Mouse (Mus musculus): ENCODE results near the gene 9530068E07Rik.
"Not testable (repeated sequence)": the region's sequence is repeated elsewhere in the genome, so short reads cannot be mapped to it uniquely, and the experiment has no call there.

Gene 9530068E07Rik

DNA sequence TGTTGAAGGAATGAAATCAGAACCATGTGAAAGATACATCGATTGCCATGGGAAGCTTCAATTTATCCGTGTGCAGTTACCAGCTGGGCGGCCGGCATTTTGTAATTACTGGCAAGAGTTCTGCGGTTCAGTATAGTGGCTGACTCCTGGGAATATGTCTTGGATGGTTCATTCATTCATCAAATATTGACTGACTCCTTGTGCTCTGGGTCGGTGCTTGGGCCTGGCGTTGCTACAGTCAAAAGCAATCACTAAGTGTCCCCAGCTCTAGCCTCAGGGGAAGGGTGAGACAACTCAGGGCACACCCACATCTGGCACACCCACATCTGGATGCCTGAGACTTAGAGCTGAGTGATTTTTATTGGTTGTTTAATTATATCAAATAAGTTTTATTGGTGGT lies 22.4 kb upstream of the 9530068E07Rik start:
- in situ Hi-C loops (cut with MboI, MseI) = no loop called here

GRCm38 (mm10) chr11:52374340-52374739 lies 21.9 kb upstream of the 9530068E07Rik start:
- in situ Hi-C loops (cut with MboI, MseI) = no loop called here

DNA sequence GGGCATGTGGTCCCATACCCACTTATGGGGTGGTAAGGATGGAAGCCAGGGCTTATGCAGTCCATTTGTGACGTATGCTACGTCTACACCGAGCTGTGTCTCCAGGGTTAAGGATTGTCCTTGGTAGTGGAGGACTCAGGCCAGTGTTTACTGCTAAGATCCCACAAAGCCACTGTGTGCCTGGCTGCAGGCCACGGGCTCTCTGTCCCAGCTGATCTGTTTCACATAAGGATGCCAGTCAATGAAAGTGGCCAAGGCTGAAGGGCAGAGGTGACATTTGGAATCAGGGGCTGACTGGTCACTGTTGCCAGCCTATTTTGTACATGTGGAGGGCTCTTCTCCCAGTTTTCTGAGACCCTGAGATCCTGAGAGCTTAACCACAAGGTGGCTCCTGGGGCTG lies 18.6 kb upstream of the 9530068E07Rik start:
- in situ Hi-C loops (cut with MboI, MseI) = no loop called here

DNA sequence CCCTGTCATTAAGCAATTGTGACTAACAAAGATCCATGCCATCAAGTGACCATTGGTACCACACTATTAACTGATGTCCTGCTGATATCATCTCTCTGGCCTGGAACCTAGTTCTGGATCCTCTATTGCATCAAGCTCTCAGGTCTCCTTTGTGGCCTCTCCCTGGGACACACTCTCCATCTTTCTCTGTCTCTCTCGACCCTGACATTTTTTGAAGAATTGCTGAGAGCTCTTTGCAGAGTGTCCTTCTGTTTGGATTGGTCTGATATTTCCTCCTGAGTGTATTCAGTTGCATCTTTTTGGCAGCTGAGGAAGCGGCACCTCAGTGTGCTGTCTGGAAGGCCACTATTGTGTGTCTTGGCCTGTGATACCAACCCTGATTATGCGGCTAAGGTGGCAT lies 17.0 kb upstream of the 9530068E07Rik start:
- in situ Hi-C loops (cut with MboI, MseI) = no loop called here

DNA sequence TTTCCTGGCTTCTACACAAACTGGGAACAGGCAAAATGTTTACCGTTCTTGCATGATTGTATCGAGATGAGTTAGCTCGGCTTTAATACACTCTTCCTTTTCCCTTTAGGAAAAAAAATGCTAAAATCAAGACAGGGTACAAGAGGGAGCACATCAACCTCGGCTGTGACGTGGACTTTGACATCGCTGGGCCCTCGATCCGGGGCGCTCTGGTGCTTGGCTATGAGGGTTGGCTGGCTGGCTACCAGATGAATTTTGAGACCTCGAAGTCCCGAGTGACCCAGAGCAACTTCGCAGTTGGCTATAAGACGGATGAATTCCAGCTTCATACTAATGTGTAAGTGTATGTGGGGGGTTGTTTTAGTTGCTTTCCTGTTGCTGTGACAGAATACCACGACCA lies 12.5 kb upstream of the 9530068E07Rik start:
- in situ Hi-C loops (cut with MboI, MseI) = no loop called here

DNA sequence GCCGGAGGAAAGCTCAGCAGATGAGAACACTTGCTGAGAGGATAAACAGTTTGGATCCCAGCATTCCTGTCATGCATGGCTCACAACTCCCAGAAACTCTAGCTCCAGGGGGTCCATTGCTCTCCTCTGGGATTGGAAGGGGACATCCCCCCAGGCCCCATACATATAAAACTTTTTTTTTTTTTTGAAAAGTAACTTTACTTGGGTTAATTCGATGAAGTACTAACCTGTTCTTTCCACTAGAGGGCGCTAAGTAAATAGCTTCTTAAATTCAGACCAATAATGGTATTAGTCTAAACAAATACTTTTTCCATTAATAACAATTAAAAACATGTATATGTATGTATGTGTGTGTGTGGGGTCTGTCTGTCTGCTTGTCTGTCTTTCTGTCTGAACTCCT lies 11.6 kb upstream of the 9530068E07Rik start:
- in situ Hi-C loops (cut with MboI, MseI) = no loop called here

DNA sequence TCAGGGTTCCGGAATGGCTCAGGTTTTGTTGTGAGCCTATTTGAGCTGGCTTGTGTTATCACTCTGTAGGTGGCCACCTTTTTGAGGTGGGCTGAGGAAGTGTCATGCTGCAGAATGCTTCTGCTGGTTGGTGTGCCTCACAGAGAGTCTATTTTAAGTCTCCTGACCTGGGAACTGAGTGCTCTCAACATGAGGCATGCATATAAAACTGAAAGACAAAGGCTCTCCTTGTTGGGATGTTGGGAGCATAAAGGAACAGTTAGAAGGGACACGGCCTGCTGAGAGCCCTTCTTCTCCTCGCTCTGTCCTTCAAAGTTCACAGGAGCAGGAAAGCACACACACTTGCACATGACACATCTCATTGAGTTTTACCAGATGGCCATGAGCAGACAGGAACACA lies 9.3 kb upstream of the 9530068E07Rik start:
- in situ Hi-C loops (cut with MboI, MseI) = no loop called here

GRCm38 (mm10) chr11:52388150-52388549 lies 8.1 kb upstream of the 9530068E07Rik start:
- in situ Hi-C loops (cut with MboI, MseI) = no loop called here

GRCm38 (mm10) chr11:52388979-52389378 lies 7.2 kb upstream of the 9530068E07Rik start:
- in situ Hi-C loops (cut with MboI, MseI) = not testable (repeated sequence)

GRCm38 (mm10) chr11:52389933-52390332 lies 6.3 kb upstream of the 9530068E07Rik start:
- in situ Hi-C loops (cut with MboI, MseI) = no loop called here

DNA sequence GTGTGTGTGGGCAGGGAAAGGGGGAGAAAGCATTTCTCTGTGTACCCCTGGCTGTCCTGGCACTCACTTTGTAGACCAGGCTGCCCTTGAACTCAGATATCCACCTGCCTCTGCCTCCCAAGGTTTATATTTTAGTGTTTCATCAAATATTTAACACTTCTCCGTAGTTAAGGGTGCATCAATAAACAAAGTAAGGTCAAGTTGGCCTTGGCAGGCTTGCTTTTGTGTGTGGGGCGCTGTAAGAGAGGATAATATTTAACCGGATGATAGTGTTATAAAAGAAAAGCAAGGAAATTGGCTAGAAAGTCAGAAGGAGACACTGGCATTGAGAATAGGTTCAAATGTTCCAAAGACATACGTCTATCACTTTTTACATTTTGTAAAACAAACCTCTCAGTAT lies 1.7 kb upstream of the 9530068E07Rik start:
- in situ Hi-C loops (cut with MboI, MseI) = no loop called here

DNA sequence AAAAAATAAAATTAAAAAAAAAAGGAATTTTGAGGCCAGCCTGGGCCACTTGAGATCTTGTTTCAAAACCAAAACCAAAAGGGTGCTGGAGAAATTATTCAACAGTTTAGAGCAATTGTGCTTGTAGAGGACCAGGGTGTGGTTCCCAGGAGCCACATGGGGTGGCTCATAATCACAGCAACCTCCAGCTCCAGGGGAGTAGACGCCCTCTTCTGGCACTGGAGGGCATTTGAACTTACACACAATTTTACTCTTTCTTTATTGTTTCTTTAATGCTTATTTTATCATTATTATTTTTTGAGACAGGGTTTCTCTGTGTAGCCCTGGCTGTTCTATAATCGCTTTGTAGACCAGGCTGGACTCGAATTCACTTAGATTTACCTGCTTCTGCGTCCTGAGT lies 885 bp upstream of the 9530068E07Rik start:
- in situ Hi-C loops (cut with MboI, MseI) = no loop called here

- in situ Hi-C loops (cut with MboI, MseI) = no loop called here
Observed at GRCm38 (mm10) chr11:52396597-52397188, 465 bp downstream of the 9530068E07Rik start.

GRCm38 (mm10) chr11:52397385-52397987 lies 1.3 kb downstream of the 9530068E07Rik start:
- in situ Hi-C loops (cut with MboI, MseI) = no loop called here

DNA sequence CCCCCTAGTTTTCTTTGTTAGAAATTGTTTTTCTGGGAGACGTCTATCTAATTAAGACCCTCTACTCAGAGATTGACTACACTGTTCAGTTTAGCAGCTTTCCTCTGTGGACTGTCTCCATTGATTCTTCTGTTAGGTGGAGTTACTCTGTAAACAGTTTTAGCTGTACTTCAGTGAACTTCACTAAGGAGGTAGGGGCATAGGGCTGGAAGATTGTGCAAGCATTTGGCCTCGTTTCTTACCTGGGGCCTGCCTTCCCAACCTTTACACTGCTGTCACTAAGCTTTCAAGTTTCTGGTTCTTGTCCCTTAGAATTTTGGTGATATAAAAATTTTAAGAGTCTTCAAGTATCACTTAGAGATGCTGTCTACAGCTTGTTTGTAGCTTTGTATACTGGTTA lies 5.2 kb downstream of the 9530068E07Rik start:
- in situ Hi-C loops (cut with MboI, MseI) = no loop called here

DNA sequence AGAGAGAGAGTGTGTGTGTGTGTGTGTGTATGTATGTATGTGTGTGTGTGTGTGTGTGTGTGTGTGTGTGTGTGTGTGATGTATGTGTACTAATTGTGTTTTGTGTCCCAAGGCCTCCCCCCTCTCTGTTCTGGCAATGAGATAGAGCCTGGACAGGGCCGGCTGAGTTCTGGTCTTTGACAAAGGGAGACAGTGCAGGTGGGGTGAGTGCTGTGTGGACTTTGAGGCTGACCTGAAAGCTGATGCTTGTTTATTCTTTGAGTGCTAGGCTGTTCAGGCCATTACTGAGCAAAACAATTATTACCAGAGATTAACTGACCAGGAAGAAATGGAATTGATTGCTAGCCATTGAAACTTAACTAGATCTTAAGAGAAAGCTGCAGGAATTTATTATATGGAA lies 6.3 kb downstream of the 9530068E07Rik start:
- in situ Hi-C loops (cut with MboI, MseI) = no loop called here

- in situ Hi-C loops (cut with MboI, MseI) = no loop called here
Observed at GRCm38 (mm10) chr11:52404209-52404608, 8.0 kb downstream of the 9530068E07Rik start.

DNA sequence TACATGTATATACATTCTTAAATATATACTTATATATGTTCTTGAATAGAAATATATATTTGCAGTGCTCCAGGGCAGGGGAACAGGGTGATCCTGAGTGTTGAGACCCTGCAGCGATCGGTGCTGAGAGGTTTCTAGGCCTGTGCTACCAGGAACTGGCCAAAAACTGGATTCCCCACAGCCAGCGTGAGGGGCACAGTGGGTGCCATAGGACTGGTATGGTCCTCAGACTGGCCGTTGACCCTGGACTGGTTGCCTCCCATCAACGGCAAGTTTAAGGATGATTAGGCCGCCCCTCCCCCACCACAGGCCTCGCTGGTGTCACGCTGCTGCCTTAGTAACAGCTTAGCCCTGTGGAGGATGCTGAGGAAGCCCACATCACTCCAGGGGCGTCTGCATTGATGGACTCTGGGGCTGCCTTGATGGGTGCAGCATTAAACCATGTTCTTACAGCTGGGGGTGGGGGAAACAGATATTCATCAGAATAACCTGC lies 9.0 kb downstream of the 9530068E07Rik start:
- in situ Hi-C loops (cut with MboI, MseI) = no loop called here

GRCm38 (mm10) chr11:52409316-52409715 lies 13.1 kb downstream of the 9530068E07Rik start:
- in situ Hi-C loops (cut with MboI, MseI) = no loop called here

- in situ Hi-C loops (cut with MboI, MseI) = loop anchor here (10.0 kb wide), 1 partner anchor 616 kb away; no protein-coding TSS in a partner anchor
Observed at GRCm38 (mm10) chr11:52418358-52418757, 22.1 kb downstream of the 9530068E07Rik start.

DNA sequence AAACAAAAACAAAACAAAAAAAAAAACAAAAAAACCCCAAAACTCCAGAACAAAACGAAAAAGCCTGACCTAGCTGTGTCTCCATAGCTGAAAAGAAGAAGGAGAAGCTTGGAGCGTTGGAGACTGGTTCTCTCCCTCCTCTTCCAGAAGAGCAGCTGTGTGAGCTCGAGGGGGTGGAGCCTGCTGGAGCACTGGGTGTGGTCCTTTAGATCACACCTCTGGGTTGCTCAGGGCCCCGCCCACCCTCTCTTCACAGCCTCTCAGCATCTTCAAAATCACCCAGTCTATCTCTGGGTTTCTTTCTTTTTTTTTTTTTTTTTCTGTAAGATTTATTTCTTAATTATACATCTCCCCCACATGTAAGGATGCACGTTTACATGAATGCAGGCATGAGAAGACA lies 23.0 kb downstream of the 9530068E07Rik start:
- in situ Hi-C loops (cut with MboI, MseI) = loop anchor here (10.0 kb wide), 1 partner anchor 616 kb away; no protein-coding TSS in a partner anchor

DNA sequence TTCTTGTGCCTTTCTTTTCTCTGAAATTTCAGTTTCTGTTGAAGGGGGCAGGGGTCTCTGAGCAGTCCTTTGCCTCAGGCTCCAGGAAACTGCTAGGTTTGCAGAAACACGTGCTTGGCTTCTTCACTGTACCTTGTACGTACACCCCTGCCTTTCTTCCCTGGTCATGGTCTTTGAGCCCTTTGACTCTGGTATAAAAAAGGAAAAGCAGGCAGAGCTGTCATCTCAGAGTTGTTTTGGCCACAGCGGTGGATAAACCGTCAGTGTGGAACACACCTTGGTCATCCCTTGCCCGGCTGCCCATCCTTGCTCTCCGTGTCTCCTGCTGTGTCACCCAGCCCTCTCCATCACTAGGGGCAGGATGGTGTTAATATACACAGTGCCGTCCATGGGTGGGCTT lies 23.6 kb downstream of the 9530068E07Rik start:
- in situ Hi-C loops (cut with MboI, MseI) = loop anchor here (10.0 kb wide), 1 partner anchor 615 kb away; no protein-coding TSS in a partner anchor

DNA sequence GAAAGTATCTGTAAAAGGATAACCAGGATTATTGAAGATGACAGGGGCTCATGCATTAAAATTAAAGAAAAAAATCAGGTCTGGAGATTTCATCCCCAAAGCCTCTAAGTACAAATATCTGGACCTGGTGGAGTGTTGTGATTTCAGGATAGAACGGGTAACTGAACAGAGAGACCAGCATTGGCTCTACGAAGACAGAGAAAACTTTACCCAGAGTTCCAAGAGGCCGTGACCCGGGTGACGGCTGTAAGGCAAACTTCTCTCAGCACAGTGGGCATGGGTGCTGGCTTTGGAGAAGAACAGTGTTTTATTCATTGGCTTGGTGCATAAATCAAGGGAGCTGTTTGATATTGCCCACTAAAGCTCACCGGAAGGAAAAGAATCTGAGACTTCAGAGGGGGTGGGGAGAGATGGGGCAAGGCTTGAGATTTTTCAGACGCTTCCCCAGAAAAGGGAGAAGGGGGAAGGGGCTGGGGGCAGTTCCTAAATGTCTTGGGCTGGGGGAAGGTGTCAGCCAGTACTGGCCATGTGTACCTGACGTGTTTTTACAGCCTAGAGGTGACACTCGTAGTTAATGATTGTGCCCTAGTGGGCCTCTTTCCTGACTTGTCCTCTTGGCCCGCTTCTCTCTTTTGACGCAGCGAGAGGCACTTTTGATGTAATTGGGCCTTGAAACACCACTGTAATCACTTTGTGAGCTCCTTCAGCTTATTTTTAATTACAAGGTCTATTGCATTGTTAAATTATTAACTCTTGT lies 24.2 kb downstream of the 9530068E07Rik start:
- in situ Hi-C loops (cut with MboI, MseI) = no loop called here

All from T-helper 1 cell (primary cell).